Mouse (Mus musculus): ENCODE measurements around the gene H2-M3. TPM values are rescaled to one million over a fixed set of nuclear protein-coding genes. Genes with fewer than 3 reads are reported as not detected.

H2-M3 gene
- total and polyA plus RNA-seq, 2 experiments from 2014 or later = 0.42 to 2.9 TPM

- H3K27ac ChIP-seq (ENCODE audit: low read depth) = no peak within 1 kb of the TSS
- no peak within 1 kb of the TSS for H3K4me3 ChIP-seq (ENCODE audit: low read depth, low read length)
- DNase-seq (ENCODE audit: low spot score) (no peak), ATAC-seq (ENCODE audit: insufficient read depth, low read depth) (no peak)
- 60% methylated on average over 1 of the region's 1 CpGs for WGBS
- no peaks in the 10 kb centered on the region for H3K4me1 ChIP-seq (ENCODE audit: control insufficient read depth, insufficient read depth)
- no peaks in the 10 kb centered on the region for H3K27me3 ChIP-seq (ENCODE audit: control insufficient read depth, insufficient read depth, low read length)
- TF ChIP-seq EP300 (IDR thresholded peaks at IDR 0.05; ENCODE audit: low read depth) (no peak), CTCF (IDR thresholded peaks at IDR 0.05; ENCODE audit: low read depth) (no peak)
- no peak within 1 kb of the TSS for H3K9ac ChIP-seq (replicated peaks; ENCODE audit: low read depth, low read length)
- no peaks in the 10 kb centered on the region for H3K9me3 ChIP-seq (replicated peaks; ENCODE audit: control insufficient read depth, low read length)
- H3K36me3 ChIP-seq (replicated peaks; ENCODE audit: control insufficient read depth, insufficient read depth, low read length) = no peaks in the 10 kb centered on the region
- H3K4me2 ChIP-seq (ENCODE audit: low read depth, low read length) = no peak within 1 kb of the TSS
Measured at GRCm38 (mm10) chr17:37283360-37283759, 13.3 kb downstream of the H2-M3 start, which contains the start of gene Olfr99. TSS of gene Olfr99 (minus strand) at chr17:37283460.

GRCm38 (mm10) chr17:37304213-37304612 lies 34.2 kb downstream of the H2-M3 start, which contains the start of gene Olfr101:
TSS of gene Olfr101 (minus strand) at chr17:37304313.
- Histone ChIP-seq H3K9me3 (replicated peaks; ENCODE audit: control insufficient read depth, low read length) (no peaks in the 10 kb centered on the region), H3K4me2 (ENCODE audit: low read depth, low read length) (no peak within 1 kb of the TSS), H3K9ac (replicated peaks; ENCODE audit: low read depth, low read length) (no peak within 1 kb of the TSS), H3K27ac (ENCODE audit: low read depth) (no peak within 1 kb of the TSS), H3K4me3 (ENCODE audit: low read depth, low read length) (no peak within 1 kb of the TSS), H3K4me1 (ENCODE audit: control insufficient read depth, insufficient read depth) (no peaks in the 10 kb centered on the region), H3K36me3 (replicated peaks; ENCODE audit: control insufficient read depth, insufficient read depth, low read length) (no peaks in the 10 kb centered on the region), H3K27me3 (ENCODE audit: control insufficient read depth, insufficient read depth, low read length) (no peaks in the 10 kb centered on the region)
- TF ChIP-seq CTCF (IDR thresholded peaks at IDR 0.05; ENCODE audit: low read depth) = no peak
- no peak for TF ChIP-seq EP300 (IDR thresholded peaks at IDR 0.05; ENCODE audit: low read depth)
- ATAC-seq (ENCODE audit: insufficient read depth, low read depth) (no peak), DNase-seq (ENCODE audit: low spot score) (no peak)
- WGBS = 63% methylated on average over 4 of the region's 4 CpGs

GRCm38 (mm10) chr17:37308483-37308882 lies 38.5 kb downstream of the H2-M3 start:
- DNase-seq (ENCODE audit: low spot score) (no peak), ATAC-seq (ENCODE audit: insufficient read depth, low read depth) (no peak)
- H3K27ac ChIP-seq (ENCODE audit: low read depth) = no peak overlapping the region
- 24% methylated on average over 4 of the region's 4 CpGs for WGBS
- no peak overlapping the region for H3K4me2 ChIP-seq (ENCODE audit: low read depth, low read length)
- no peak overlapping the region for H3K9ac ChIP-seq (replicated peaks; ENCODE audit: low read depth, low read length)
- H3K36me3 ChIP-seq (replicated peaks; ENCODE audit: control insufficient read depth, insufficient read depth, low read length) = no peaks in the 10 kb centered on the region
- H3K4me3 ChIP-seq (ENCODE audit: low read depth, low read length) = no peak overlapping the region
- H3K27me3 ChIP-seq (ENCODE audit: control insufficient read depth, insufficient read depth, low read length) = no peaks in the 10 kb centered on the region
- H3K4me1 ChIP-seq (ENCODE audit: control insufficient read depth, insufficient read depth) = no peaks in the 10 kb centered on the region
- no peaks in the 10 kb centered on the region for H3K9me3 ChIP-seq (replicated peaks; ENCODE audit: control insufficient read depth, low read length)
- no peak for TF ChIP-seq CTCF (IDR thresholded peaks at IDR 0.05; ENCODE audit: low read depth)
- no peak for TF ChIP-seq EP300 (IDR thresholded peaks at IDR 0.05; ENCODE audit: low read depth)

GRCm38 (mm10) chr17:37310146-37310699 lies 40.2 kb downstream of the H2-M3 start:
- Histone ChIP-seq H3K36me3 (replicated peaks; ENCODE audit: control insufficient read depth, insufficient read depth, low read length) (no peaks in the 10 kb centered on the region), H3K9me3 (replicated peaks; ENCODE audit: control insufficient read depth, low read length) (no peaks in the 10 kb centered on the region), H3K4me1 (ENCODE audit: control insufficient read depth, insufficient read depth) (no peaks in the 10 kb centered on the region), H3K27me3 (ENCODE audit: control insufficient read depth, insufficient read depth, low read length) (no peaks in the 10 kb centered on the region), H3K4me2 (ENCODE audit: low read depth, low read length) (no peak overlapping the region), H3K27ac (ENCODE audit: low read depth) (no peak overlapping the region), H3K9ac (replicated peaks; ENCODE audit: low read depth, low read length) (no peak overlapping the region), H3K4me3 (ENCODE audit: low read depth, low read length) (no peak overlapping the region)
- DNase-seq (ENCODE audit: low spot score) = no peak
- no peak for ATAC-seq (ENCODE audit: insufficient read depth, low read depth)
- WGBS = 27% methylated on average over 2 of the region's 2 CpGs
- no peak for TF ChIP-seq EP300 (IDR thresholded peaks at IDR 0.05; ENCODE audit: low read depth)
- no peak for TF ChIP-seq CTCF (IDR thresholded peaks at IDR 0.05; ENCODE audit: low read depth)

DNA sequence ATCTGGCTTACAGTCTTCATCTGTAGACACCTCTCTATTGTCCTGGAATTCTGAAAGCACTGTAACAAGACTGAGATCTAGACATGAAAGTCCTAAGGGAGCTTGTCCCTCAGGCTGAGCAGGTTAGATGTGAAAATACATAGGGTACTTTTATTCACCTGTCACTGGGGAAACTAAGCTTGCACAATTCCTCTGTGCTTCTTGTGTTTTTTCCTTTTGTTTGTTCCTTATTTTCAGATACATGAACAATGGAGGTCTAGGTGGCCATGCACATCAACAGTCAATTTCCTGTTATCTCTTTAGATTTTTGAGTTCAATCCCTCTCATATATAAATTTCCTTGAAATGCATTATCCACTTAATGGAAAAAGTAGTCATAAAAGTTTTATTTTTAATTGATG lies 46.9 kb downstream of the H2-M3 start, which contains the start of gene Olfr102:
Olfr102 (minus strand) TSS at position 101 of the 400 bp plus-strand sequence.
- DNase-seq (ENCODE audit: low spot score) (no peak), ATAC-seq (ENCODE audit: insufficient read depth, low read depth) (no peak)
- no peak within 1 kb of the TSS for H3K4me2 ChIP-seq (ENCODE audit: low read depth, low read length)
- H3K36me3 ChIP-seq (replicated peaks; ENCODE audit: control insufficient read depth, insufficient read depth, low read length) = no peaks in the 10 kb centered on the region
- H3K27ac ChIP-seq (ENCODE audit: low read depth) = no peak within 1 kb of the TSS
- no peaks in the 10 kb centered on the region for H3K4me1 ChIP-seq (ENCODE audit: control insufficient read depth, insufficient read depth)
- no peak within 1 kb of the TSS for H3K4me3 ChIP-seq (ENCODE audit: low read depth, low read length)
- H3K27me3 ChIP-seq (ENCODE audit: control insufficient read depth, insufficient read depth, low read length) = no peaks in the 10 kb centered on the region
- no peak for TF ChIP-seq EP300 (IDR thresholded peaks at IDR 0.05; ENCODE audit: low read depth)
- TF ChIP-seq CTCF (IDR thresholded peaks at IDR 0.05; ENCODE audit: low read depth) = no peak
- 0 out of 2 replicates have a peak, but pooled peaks cover 4% of the 10 kb centered on the region for H3K9me3 ChIP-seq (replicated peaks; ENCODE audit: control insufficient read depth, low read length)
- no peak within 1 kb of the TSS for H3K9ac ChIP-seq (replicated peaks; ENCODE audit: low read depth, low read length)

Other genes starting within 250 kb of the H2-M3 start
- not detected in 2 replicates for gene Mog, start 246.8 kb upstream of the H2-M3 start, total RNA-seq (2014; rRNA removed; ENCODE audit: low replicate concordance)
- not detected in 2 replicates for gene Mog, start 246.8 kb upstream of the H2-M3 start, polyA plus RNA-seq (2015; fragmentation: Nextera tagmentation; extraction: Ambion mirVana)
- gene Gabbr1, start 224.3 kb upstream of the H2-M3 start, total RNA-seq (2014; rRNA removed; ENCODE audit: low replicate concordance) = 4.8 and 6.7 TPM in 2 replicates
- gene Gabbr1, start 224.3 kb upstream of the H2-M3 start, polyA plus RNA-seq (2015; fragmentation: Nextera tagmentation; extraction: Ambion mirVana) = 1.8 and 1.9 TPM in 2 replicates
- not detected in 2 replicates for gene Olfr90, start 181.7 kb upstream of the H2-M3 start, total RNA-seq (2014; rRNA removed; ENCODE audit: low replicate concordance)
- gene Olfr90, start 181.7 kb upstream of the H2-M3 start, polyA plus RNA-seq (2015; fragmentation: Nextera tagmentation; extraction: Ambion mirVana) = not detected in 2 replicates
- not detected in 2 replicates for gene Olfr91, start 171.9 kb upstream of the H2-M3 start, total RNA-seq (2014; rRNA removed; ENCODE audit: low replicate concordance)
- not detected in 2 replicates for gene Olfr91, start 171.9 kb upstream of the H2-M3 start, polyA plus RNA-seq (2015; fragmentation: Nextera tagmentation; extraction: Ambion mirVana)
- not detected in 2 replicates for gene Olfr92, start 150.1 kb upstream of the H2-M3 start, total RNA-seq (2014; rRNA removed; ENCODE audit: low replicate concordance)
- not detected in 2 replicates for gene Olfr92, start 150.1 kb upstream of the H2-M3 start, polyA plus RNA-seq (2015; fragmentation: Nextera tagmentation; extraction: Ambion mirVana)
- gene Olfr93, start 108.7 kb upstream of the H2-M3 start, total RNA-seq (2014; rRNA removed; ENCODE audit: low replicate concordance) = not detected in 2 replicates
- gene Olfr93, start 108.7 kb upstream of the H2-M3 start, polyA plus RNA-seq (2015; fragmentation: Nextera tagmentation; extraction: Ambion mirVana) = not detected in 2 replicates
- not detected in 2 replicates for gene Ubd, start 76.3 kb upstream of the H2-M3 start, total RNA-seq (2014; rRNA removed; ENCODE audit: low replicate concordance)
- not detected in 2 replicates for gene Ubd, start 76.3 kb upstream of the H2-M3 start, polyA plus RNA-seq (2015; fragmentation: Nextera tagmentation; extraction: Ambion mirVana)
- not detected in 2 replicates for gene Olfr94, start 69.2 kb upstream of the H2-M3 start, total RNA-seq (2014; rRNA removed; ENCODE audit: low replicate concordance)
- gene Olfr94, start 69.2 kb upstream of the H2-M3 start, polyA plus RNA-seq (2015; fragmentation: Nextera tagmentation; extraction: Ambion mirVana) = not detected in 2 replicates
- not detected in 2 replicates for gene Olfr95, start 57.1 kb upstream of the H2-M3 start, total RNA-seq (2014; rRNA removed; ENCODE audit: low replicate concordance)
- not detected in 2 replicates for gene Olfr95, start 57.1 kb upstream of the H2-M3 start, polyA plus RNA-seq (2015; fragmentation: Nextera tagmentation; extraction: Ambion mirVana)
- not detected in 2 replicates for gene Olfr96, start 50.1 kb upstream of the H2-M3 start, total RNA-seq (2014; rRNA removed; ENCODE audit: low replicate concordance)
- not detected in 2 replicates for gene Olfr96, start 50.1 kb upstream of the H2-M3 start, polyA plus RNA-seq (2015; fragmentation: Nextera tagmentation; extraction: Ambion mirVana)
- not detected in 2 replicates for gene Olfr97, start 32.9 kb upstream of the H2-M3 start, total RNA-seq (2014; rRNA removed; ENCODE audit: low replicate concordance)
- not detected in 2 replicates for gene Olfr97, start 32.9 kb upstream of the H2-M3 start, polyA plus RNA-seq (2015; fragmentation: Nextera tagmentation; extraction: Ambion mirVana)
- not detected in 2 replicates for gene Olfr98, start 6.5 kb upstream of the H2-M3 start, total RNA-seq (2014; rRNA removed; ENCODE audit: low replicate concordance)
- gene Olfr98, start 6.5 kb upstream of the H2-M3 start, polyA plus RNA-seq (2015; fragmentation: Nextera tagmentation; extraction: Ambion mirVana) = not detected in 2 replicates
- gene Olfr99, start 13.2 kb downstream of the H2-M3 start, total RNA-seq (2014; rRNA removed; ENCODE audit: low replicate concordance) = not detected in 2 replicates
- gene Olfr99, start 13.2 kb downstream of the H2-M3 start, polyA plus RNA-seq (2015; fragmentation: Nextera tagmentation; extraction: Ambion mirVana) = not detected in 2 replicates
- not detected in 2 replicates for gene Olfr101, start 34.1 kb downstream of the H2-M3 start, total RNA-seq (2014; rRNA removed; ENCODE audit: low replicate concordance)
- gene Olfr101, start 34.1 kb downstream of the H2-M3 start, polyA plus RNA-seq (2015; fragmentation: Nextera tagmentation; extraction: Ambion mirVana) = not detected in 2 replicates
- gene Olfr102, start 46.8 kb downstream of the H2-M3 start, total RNA-seq (2014; rRNA removed; ENCODE audit: low replicate concordance) = not detected in 2 replicates
- not detected in 2 replicates for gene Olfr102, start 46.8 kb downstream of the H2-M3 start, polyA plus RNA-seq (2015; fragmentation: Nextera tagmentation; extraction: Ambion mirVana)
- not detected in 2 replicates for gene Olfr103, start 69.5 kb downstream of the H2-M3 start, total RNA-seq (2014; rRNA removed; ENCODE audit: low replicate concordance)
- not detected in 2 replicates for gene Olfr103, start 69.5 kb downstream of the H2-M3 start, polyA plus RNA-seq (2015; fragmentation: Nextera tagmentation; extraction: Ambion mirVana)
- gene Olfr104-ps, start 89.4 kb downstream of the H2-M3 start, total RNA-seq (2014; rRNA removed; ENCODE audit: low replicate concordance) = not detected in 2 replicates
- gene Olfr104-ps, start 89.4 kb downstream of the H2-M3 start, polyA plus RNA-seq (2015; fragmentation: Nextera tagmentation; extraction: Ambion mirVana) = not detected in 2 replicates
- gene Olfr105-ps, start 108.8 kb downstream of the H2-M3 start, total RNA-seq (2014; rRNA removed; ENCODE audit: low replicate concordance) = not detected in 2 replicates
- gene Olfr105-ps, start 108.8 kb downstream of the H2-M3 start, polyA plus RNA-seq (2015; fragmentation: Nextera tagmentation; extraction: Ambion mirVana) = not detected in 2 replicates
- gene Olfr106-ps, start 120.2 kb downstream of the H2-M3 start, total RNA-seq (2014; rRNA removed; ENCODE audit: low replicate concordance) = not detected in 2 replicates
- not detected in 2 replicates for gene Olfr106-ps, start 120.2 kb downstream of the H2-M3 start, polyA plus RNA-seq (2015; fragmentation: Nextera tagmentation; extraction: Ambion mirVana)
- not detected in 2 replicates for gene Olfr107, start 129.0 kb downstream of the H2-M3 start, total RNA-seq (2014; rRNA removed; ENCODE audit: low replicate concordance)
- gene Olfr107, start 129.0 kb downstream of the H2-M3 start, polyA plus RNA-seq (2015; fragmentation: Nextera tagmentation; extraction: Ambion mirVana) = not detected in 2 replicates
- not detected in 2 replicates for gene Olfr108, start 175.3 kb downstream of the H2-M3 start, total RNA-seq (2014; rRNA removed; ENCODE audit: low replicate concordance)
- not detected in 2 replicates for gene Olfr108, start 175.3 kb downstream of the H2-M3 start, polyA plus RNA-seq (2015; fragmentation: Nextera tagmentation; extraction: Ambion mirVana)
- gene Olfr109, start 188.7 kb downstream of the H2-M3 start, total RNA-seq (2014; rRNA removed; ENCODE audit: low replicate concordance) = not detected in 2 replicates
- not detected in 2 replicates for gene Olfr109, start 188.7 kb downstream of the H2-M3 start, polyA plus RNA-seq (2015; fragmentation: Nextera tagmentation; extraction: Ambion mirVana)
- gene H2-M2, start 213.3 kb downstream of the H2-M3 start, total RNA-seq (2014; rRNA removed; ENCODE audit: low replicate concordance) = not detected in 2 replicates
- gene H2-M2, start 213.3 kb downstream of the H2-M3 start, polyA plus RNA-seq (2015; fragmentation: Nextera tagmentation; extraction: Ambion mirVana) = not detected in 2 replicates
- gene Olfr110, start 222.2 kb downstream of the H2-M3 start, total RNA-seq (2014; rRNA removed; ENCODE audit: low replicate concordance) = not detected in 2 replicates
- not detected in 2 replicates for gene Olfr110, start 222.2 kb downstream of the H2-M3 start, polyA plus RNA-seq (2015; fragmentation: Nextera tagmentation; extraction: Ambion mirVana)
- gene Olfr111, start 237.8 kb downstream of the H2-M3 start, total RNA-seq (2014; rRNA removed; ENCODE audit: low replicate concordance) = not detected in 2 replicates
- gene Olfr111, start 237.8 kb downstream of the H2-M3 start, polyA plus RNA-seq (2015; fragmentation: Nextera tagmentation; extraction: Ambion mirVana) = not detected in 2 replicates